38 mouse cellular contexts compared by ENCODE assay signal in genomic region chrX:7904441-7904840, GRCm38 (mm10). TPM values are rescaled to one million over a fixed set of nuclear protein-coding genes. Genes with fewer than 3 reads are reported as not detected.
"Had no signal": no experiment of that assay in that cellular context is flagged by ENCODE, and none has a peak within 500 bp of the region (broad histone marks: within the 10 kb centered on the region; RNA-seq: fewer than 3 reads in every experiment).

No protein-coding gene starts in this region.

- DNase-seq: cerebellum, postnatal 25 days; cerebellum, postnatal 36 days; embryo, embryonic 11 days; forebrain, postnatal 0 days; gastrocnemius, adult 2 months; gastrocnemius, postnatal 10 days; gastrocnemius, postnatal 14 days; gastrocnemius, postnatal 25 days; gastrocnemius, postnatal 36 days; heart, adult 11 months; heart, adult 18-20 months; heart, adult 2 months had no signal

RNA-seq across cellular contexts. Expression of gene Gm10491, which starts 3.2 kb away (rescaled TPM):
- total RNA-seq: common myeloid progenitor, adult 5-6 weeks; forebrain, postnatal 0 days; gastrocnemius, adult 18-20 months; gastrocnemius, adult 2 months; gastrocnemius, adult 8-10 months; gastrocnemius, postnatal 10 days; gastrocnemius, postnatal 14 days; gastrocnemius, postnatal 25 days; gastrocnemius, postnatal 36 days; gastrocnemius, postnatal 4 days; granulocyte monocyte progenitor cell, adult 5-6 weeks; heart, adult 18-20 months; heart, adult 2 months; heart, adult 8-10 months had no signal
- polyA plus RNA-seq: cortical plate, adult 2 months; embryonic facial prominence, embryonic 10.5 days; embryonic facial prominence, embryonic 11.5 days; embryonic facial prominence, embryonic 12.5 days; embryonic facial prominence, embryonic 13.5 days; embryonic facial prominence, embryonic 14.5 days; embryonic facial prominence, embryonic 15.5 days; erythroblast, embryonic 14.5 days; forebrain, embryonic 10.5 days; forebrain, embryonic 11.5 days; forebrain, embryonic 12.5 days; forebrain, embryonic 13.5 days; forebrain, embryonic 14.5 days; forebrain, embryonic 15.5 days; forebrain, embryonic 16.5 days; forebrain, postnatal 0 days; frontal cortex, adult 2 months; gonadal fat pad, adult 2 months; heart, adult 2 months; heart, embryonic 10.5 days; heart, embryonic 11.5 days; heart, embryonic 12.5 days had no signal

RNA-seq across cellular contexts. Expression of gene Gm10490, which starts 4.9 kb away (rescaled TPM):
- total RNA-seq: common myeloid progenitor, adult 5-6 weeks; forebrain, postnatal 0 days; gastrocnemius, adult 18-20 months; gastrocnemius, adult 2 months; gastrocnemius, postnatal 10 days; gastrocnemius, postnatal 14 days; gastrocnemius, postnatal 25 days; gastrocnemius, postnatal 36 days; gastrocnemius, postnatal 4 days; granulocyte monocyte progenitor cell, adult 5-6 weeks; heart, adult 18-20 months; heart, adult 2 months; heart, adult 8-10 months had no signal
- polyA plus RNA-seq: cortical plate, adult 2 months; embryonic facial prominence, embryonic 11.5 days; embryonic facial prominence, embryonic 12.5 days; embryonic facial prominence, embryonic 13.5 days; embryonic facial prominence, embryonic 14.5 days; embryonic facial prominence, embryonic 15.5 days; erythroblast, embryonic 14.5 days; forebrain, embryonic 10.5 days; forebrain, embryonic 11.5 days; forebrain, embryonic 12.5 days; forebrain, embryonic 13.5 days; forebrain, embryonic 14.5 days; forebrain, embryonic 15.5 days; forebrain, embryonic 16.5 days; forebrain, postnatal 0 days; frontal cortex, adult 2 months; gonadal fat pad, adult 2 months; heart, adult 2 months; heart, embryonic 11.5 days; heart, embryonic 12.5 days had no signal

RNA-seq across cellular contexts. Expression of gene Pcsk1n, which starts 15.2 kb away (rescaled TPM):
- total RNA-seq: common myeloid progenitor, adult 5-6 weeks; gastrocnemius, adult 18-20 months; gastrocnemius, adult 2 months; gastrocnemius, adult 8-10 months; gastrocnemius, postnatal 25 days; gastrocnemius, postnatal 36 days; granulocyte monocyte progenitor cell, adult 5-6 weeks had no signal
- polyA plus RNA-seq: erythroblast, embryonic 14.5 days had no signal
